Mouse (Mus musculus) heart, embryonic 15.5 days (tissue): ENCODE measurements around the gene Mrtfa. TPM values are rescaled to one million over a fixed set of nuclear protein-coding genes. Genes with fewer than 3 reads are reported as not detected.
A peak's percentile ranks its signal among the peaks of the same experiment; 100 is the strongest.

ENCODE experiments used
- ATAC-seq: fragments of 200-750 bp; cut with Nextera tagmentation; replicated peaks from 2 replicates; pipeline ENCODE4 v1.8.0; 2017; ENCODE audit warnings: low read depth, moderate TSS enrichment; ENCODE audit not compliant: insufficient number of reproducible peaks, insufficient read depth, low FRiP score
- H3K27ac ChIP-seq: fragments of 300-500 bp; sonication (generic); 2 replicates; pipeline ENCODE4 v1.5.1; 2015; ENCODE audit warnings: mild to moderate bottlenecking, inconsistent platforms
- H3K27me3 ChIP-seq: fragments of 300-500 bp; sonication (generic); 2 replicates; pipeline ENCODE4 v1.6.1; 2015; ENCODE audit warnings: inconsistent platforms
- H3K36me3 ChIP-seq: fragments of 300-500 bp; sonication (generic); 2 replicates; pipeline ENCODE4 v1.6.1; 2015; ENCODE audit warnings: mild to moderate bottlenecking, inconsistent platforms
- H3K4me1 ChIP-seq: fragments of 300-500 bp; sonication (generic); replicated peaks from 2 replicates; pipeline ENCODE4 v1.6.1; 2015; ENCODE audit warnings: inconsistent platforms
- H3K4me2 ChIP-seq: fragments of 300-500 bp; sonication (generic); 2 replicates; pipeline ENCODE4 v1.6.1; 2015; ENCODE audit warnings: inconsistent platforms, mild to moderate bottlenecking, moderate library complexity
- H3K4me3 ChIP-seq: fragments of 300-500 bp; sonication (generic); 2 replicates; pipeline ENCODE4 v1.5.1; 2015; ENCODE audit warnings: mild to moderate bottlenecking, inconsistent platforms
- H3K9ac ChIP-seq: fragments of 300-500 bp; sonication (generic); 2 replicates; pipeline ENCODE4 v1.6.1; 2015; ENCODE audit warnings: mild to moderate bottlenecking, inconsistent platforms
- H3K9me3 ChIP-seq: fragments of 300-500 bp; sonication (generic); replicated peaks from 2 replicates; pipeline ENCODE4 v1.6.1; 2016; ENCODE audit warnings: inconsistent platforms
- WGBS: fragments of 180-500 bp; shearing (Covaris S2); methylation state at CpG from one replicate; pipeline ENCODE4 v1.1.7; 2015; ENCODE audit warnings: mixed read lengths; 5-methylcytosine and 5-hydroxymethylcytosine counted together
- polyA plus RNA-seq: library from polyadenylated mRNA; unstranded; fragments of >200 nt; fragmentation: Nextera tagmentation; extraction: Ambion mirVana; gene quantifications from 2 replicates; pipeline ENCODE4 v1.2.1, GENCODE M21; 2015

Gene Mrtfa
- polyA plus RNA-seq, 1 experiment from 2014 or later, result 11.4 TPM

- Histone ChIP-seq H3K27me3 (no peaks in the 10 kb centered on the region), H3K4me3 (no peak overlapping the region), H3K9ac (no peak overlapping the region), H3K4me1 (peaks cover 13% of the 10 kb centered on the region), H3K27ac (no peak overlapping the region), H3K36me3 (no peaks in the 10 kb centered on the region), H3K4me2 (no peak overlapping the region), H3K9me3 (no peaks in the 10 kb centered on the region)
- no peak for ATAC-seq
- 51% methylated on average over 4 of the region's 4 CpGs for WGBS
Measured at GRCm38 (mm10) chr15:81195447-81195846, 4.9 kb upstream of the Mrtfa start.

DNA sequence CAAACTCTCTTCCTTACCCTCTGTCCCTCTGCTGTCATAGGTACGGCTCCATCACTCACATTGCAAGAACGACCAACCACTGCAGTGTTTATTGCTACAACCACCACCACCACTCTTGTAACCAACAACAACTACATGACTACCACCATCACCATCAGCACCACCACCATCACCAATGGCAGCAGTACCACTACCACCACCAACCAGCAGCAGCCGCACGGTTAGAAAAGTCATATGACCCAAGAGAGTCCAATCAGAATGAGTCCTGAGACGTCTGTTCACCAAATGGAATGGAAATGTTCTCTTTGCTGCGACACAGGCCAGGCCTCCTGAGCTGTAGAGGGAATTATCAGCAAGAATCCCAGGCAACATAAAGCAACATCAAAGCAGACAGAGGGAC is 4.2 kb upstream of the Mrtfa start:
- no peak overlapping the region for H3K4me3 ChIP-seq
- no peaks in the 10 kb centered on the region for H3K27me3 ChIP-seq
- H3K4me1 ChIP-seq, result peaks cover 16% of the 10 kb centered on the region
- H3K36me3 ChIP-seq, result no peaks in the 10 kb centered on the region
- H3K4me2 ChIP-seq, result no peak overlapping the region
- no peak for ATAC-seq
- 77% methylated on average over 6 of the region's 6 CpGs for WGBS
- H3K9ac ChIP-seq, result no peak overlapping the region
- no peak overlapping the region for H3K27ac ChIP-seq
- H3K9me3 ChIP-seq, result no peaks in the 10 kb centered on the region

DNA sequence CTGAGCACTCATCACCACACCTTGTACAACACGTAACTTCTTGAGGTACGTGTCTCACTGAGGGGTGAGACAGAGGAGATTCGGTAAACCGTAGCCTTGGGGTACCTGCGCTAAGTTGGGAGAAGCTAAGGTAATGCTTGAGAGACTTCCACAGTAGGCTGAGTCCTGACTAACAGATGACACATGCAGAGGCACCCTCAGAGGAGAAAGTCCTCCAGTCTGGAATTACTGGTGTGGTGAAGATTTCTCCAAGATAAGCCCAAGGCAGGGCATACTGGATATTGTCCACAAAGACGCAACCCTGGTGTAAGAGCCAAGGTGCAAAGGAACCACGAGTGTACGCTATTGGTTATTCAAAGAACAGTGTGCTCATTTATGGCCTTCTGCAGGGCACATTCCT is 2.3 kb upstream of the Mrtfa start:
- WGBS, result 94% methylated on average over 8 of the region's 8 CpGs
- ATAC-seq, result no peak
- no peaks in the 10 kb centered on the region for H3K9me3 ChIP-seq
- H3K4me1 ChIP-seq, result peaks cover 19% of the 10 kb centered on the region
- H3K27me3 ChIP-seq, result no peaks in the 10 kb centered on the region
- no peak overlapping the region for H3K4me3 ChIP-seq
- no peak overlapping the region for H3K4me2 ChIP-seq
- H3K9ac ChIP-seq, result no peak overlapping the region
- no peaks in the 10 kb centered on the region for H3K36me3 ChIP-seq
- H3K27ac ChIP-seq, result no peak overlapping the region

- H3K27ac ChIP-seq, result no peak overlapping the region
- no peaks in the 10 kb centered on the region for H3K27me3 ChIP-seq
- no peaks in the 10 kb centered on the region for H3K36me3 ChIP-seq
- WGBS, result 69% methylated on average over 5 of the region's 5 CpGs
- no peak overlapping the region for H3K4me2 ChIP-seq
- no peak overlapping the region for H3K9ac ChIP-seq
- ATAC-seq, result no peak
- peaks cover 19% of the 10 kb centered on the region for H3K4me1 ChIP-seq
- H3K4me3 ChIP-seq, result no peak overlapping the region
- no peaks in the 10 kb centered on the region for H3K9me3 ChIP-seq
Measured at GRCm38 (mm10) chr15:81192316-81192715, 1.8 kb upstream of the Mrtfa start.

DNA sequence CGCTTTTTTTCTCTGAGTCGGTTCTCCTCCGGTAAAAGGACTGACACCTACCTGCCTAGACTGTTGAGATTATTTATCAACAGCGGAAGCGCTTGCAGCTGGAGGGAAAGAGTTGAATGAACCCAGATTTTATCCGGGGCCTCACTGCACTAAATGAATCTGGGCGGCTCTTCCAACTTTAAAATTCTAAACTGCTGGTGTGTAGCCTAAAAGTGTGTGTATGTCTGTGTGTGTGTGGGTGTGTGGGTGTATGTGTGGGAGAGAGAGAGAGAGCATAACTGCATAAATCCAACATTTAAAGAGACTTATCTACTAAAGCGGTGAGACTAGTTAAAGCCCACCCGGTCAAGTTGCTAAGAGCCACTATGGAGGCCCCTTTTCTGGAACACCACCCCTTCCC is 746 bp upstream of the Mrtfa start:
- H3K36me3 ChIP-seq, result no peaks in the 10 kb centered on the region
- no peaks in the 10 kb centered on the region for H3K27me3 ChIP-seq
- H3K9ac ChIP-seq, result peak overlapping the region; percentile 69
- H3K27ac ChIP-seq, result peak overlapping the region; percentile 73
- H3K4me1 ChIP-seq, result peaks cover 19% of the 10 kb centered on the region
- H3K9me3 ChIP-seq, result no peaks in the 10 kb centered on the region
- 28% methylated on average over 9 of the region's 9 CpGs for WGBS
- peak overlapping the region; percentile 94 for H3K4me3 ChIP-seq
- peak overlapping the region; percentile 67 for H3K4me2 ChIP-seq
- no peak for ATAC-seq

DNA sequence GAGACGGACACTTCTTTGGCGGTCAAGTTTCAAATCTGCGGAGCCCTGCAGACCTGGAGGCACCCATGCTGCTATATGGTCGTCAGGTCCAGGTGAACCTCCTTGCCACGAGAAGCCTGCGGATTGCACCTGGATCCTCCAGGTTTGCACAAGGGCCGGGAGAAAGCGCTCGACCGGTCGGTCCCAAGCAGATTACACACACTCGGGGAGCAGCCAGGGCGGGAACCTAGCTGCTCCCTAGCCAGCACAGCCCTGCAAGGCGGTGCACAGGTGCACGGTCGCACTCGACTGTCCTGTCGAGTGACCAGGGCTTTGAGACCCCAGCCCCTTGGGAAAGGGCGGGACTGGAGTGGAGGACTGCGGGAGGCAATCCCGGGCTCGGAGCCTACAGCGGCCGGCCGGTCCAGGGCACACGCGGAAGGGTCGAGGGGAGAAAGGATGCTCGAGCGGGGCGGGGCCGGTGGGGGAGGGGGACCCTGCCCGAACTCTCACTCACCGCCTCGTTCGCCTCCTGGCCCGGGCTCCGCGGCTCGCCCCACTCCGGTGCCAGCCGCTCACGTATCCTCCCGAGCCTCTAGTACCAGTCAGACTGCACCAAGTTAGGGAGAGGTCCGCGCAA is 437 bp downstream of the Mrtfa start:
- Histone ChIP-seq H3K36me3 (no peaks in the 10 kb centered on the region), H3K27me3 (no peaks in the 10 kb centered on the region), H3K9ac (peak overlapping the region; percentile 92), H3K4me1 (peaks cover 18% of the 10 kb centered on the region), H3K4me2 (peak overlapping the region; percentile 90), H3K27ac (peak overlapping the region; percentile 74), H3K4me3 (peak overlapping the region; percentile 94), H3K9me3 (no peaks in the 10 kb centered on the region)
- peak; percentile 19 for ATAC-seq
- WGBS, result 0% methylated on average over 39 of the region's 46 CpGs

- Histone ChIP-seq H3K36me3 (no peaks in the 10 kb centered on the region), H3K4me1 (peaks cover 18% of the 10 kb centered on the region), H3K9ac (no peak overlapping the region), H3K27ac (no peak overlapping the region), H3K9me3 (no peaks in the 10 kb centered on the region), H3K4me2 (peak overlapping the region; percentile 90; the same call in 1 of the 2 replicates), H3K27me3 (no peaks in the 10 kb centered on the region), H3K4me3 (peak overlapping the region; percentile 94; the same call in 1 of the 2 replicates)
- no peak for ATAC-seq
- WGBS, result 88% methylated on average over 2 of the region's 2 CpGs
Measured at GRCm38 (mm10) chr15:81189061-81189460, 1.5 kb downstream of the Mrtfa start.

GRCm38 (mm10) chr15:81184913-81185312 is 5.6 kb downstream of the Mrtfa start:
- Histone ChIP-seq H3K4me1 (peaks cover 12% of the 10 kb centered on the region), H3K27me3 (no peaks in the 10 kb centered on the region), H3K4me3 (no peak overlapping the region), H3K36me3 (no peaks in the 10 kb centered on the region), H3K4me2 (no peak overlapping the region), H3K9me3 (no peaks in the 10 kb centered on the region), H3K9ac (no peak overlapping the region), H3K27ac (no peak overlapping the region)
- ATAC-seq, result no peak
- WGBS, result 86% methylated on average over 1 of the region's 1 CpGs

- Histone ChIP-seq H3K36me3 (no peaks in the 10 kb centered on the region), H3K4me2 (no peak overlapping the region), H3K9ac (no peak overlapping the region), H3K27me3 (no peaks in the 10 kb centered on the region), H3K4me1 (peaks cover 35% of the 10 kb centered on the region), H3K9me3 (no peaks in the 10 kb centered on the region), H3K27ac (no peak overlapping the region), H3K4me3 (no peak overlapping the region)
- 63% methylated on average over 2 of the region's 2 CpGs for WGBS
- ATAC-seq, result no peak
Measured at GRCm38 (mm10) chr15:81181233-81181632, 9.3 kb downstream of the Mrtfa start.

DNA sequence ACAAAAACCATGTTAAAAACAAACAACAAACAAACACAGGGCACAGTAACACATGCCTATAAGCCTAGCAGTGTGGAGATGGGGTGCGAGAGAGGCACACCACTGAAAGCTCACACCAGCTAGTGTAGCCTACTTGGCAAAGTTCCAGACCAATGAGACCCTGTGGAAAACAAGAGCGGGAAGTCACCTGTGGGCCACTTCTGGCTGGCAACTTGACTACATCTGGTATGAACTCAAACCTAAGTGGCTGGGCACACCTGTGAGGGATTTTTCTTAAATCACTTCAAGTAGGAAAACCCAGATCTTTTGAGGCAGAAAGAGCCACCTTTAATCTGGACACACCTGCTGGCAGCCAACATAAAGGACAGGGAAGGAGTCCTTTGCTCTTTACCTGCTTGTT is 11.0 kb downstream of the Mrtfa start:
- Histone ChIP-seq H3K9me3 (no peaks in the 10 kb centered on the region), H3K36me3 (no peaks in the 10 kb centered on the region), H3K27me3 (no peaks in the 10 kb centered on the region), H3K4me3 (no peak overlapping the region), H3K4me2 (no peak overlapping the region), H3K27ac (no peak overlapping the region), H3K9ac (no peak overlapping the region), H3K4me1 (peaks cover 48% of the 10 kb centered on the region)
- 76% methylated on average over 2 of the region's 2 CpGs for WGBS
- ATAC-seq, result no peak

DNA sequence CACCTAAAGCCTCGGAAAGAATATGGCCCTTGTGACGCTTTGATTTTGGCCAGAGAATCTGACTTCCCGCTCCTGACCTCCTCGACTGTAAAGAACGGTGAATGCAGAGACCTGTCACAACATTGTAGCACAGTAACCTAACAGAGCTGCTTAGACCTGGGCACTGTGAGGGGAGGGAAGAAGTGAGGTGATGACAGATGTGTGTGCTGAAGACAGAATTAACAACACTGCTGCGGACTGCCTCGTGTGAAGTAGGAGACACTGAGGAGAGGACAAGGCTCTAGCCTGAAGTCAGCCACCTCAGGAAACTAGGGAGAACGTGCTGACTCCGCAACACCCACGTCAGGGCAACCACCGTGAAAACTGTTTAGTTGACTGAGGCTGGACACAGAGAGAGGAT is 11.9 kb downstream of the Mrtfa start:
- ATAC-seq, result no peak
- 31% methylated on average over 11 of the region's 11 CpGs for WGBS
- Histone ChIP-seq H3K4me2 (peak overlapping the region; percentile 23; the same call in 1 of the 2 replicates), H3K36me3 (no peaks in the 10 kb centered on the region), H3K9ac (no peak overlapping the region), H3K4me1 (peaks cover 54% of the 10 kb centered on the region), H3K4me3 (no peak overlapping the region), H3K9me3 (no peaks in the 10 kb centered on the region), H3K27me3 (no peaks in the 10 kb centered on the region), H3K27ac (no peak overlapping the region; the same call in 1 of the 2 replicates)

DNA sequence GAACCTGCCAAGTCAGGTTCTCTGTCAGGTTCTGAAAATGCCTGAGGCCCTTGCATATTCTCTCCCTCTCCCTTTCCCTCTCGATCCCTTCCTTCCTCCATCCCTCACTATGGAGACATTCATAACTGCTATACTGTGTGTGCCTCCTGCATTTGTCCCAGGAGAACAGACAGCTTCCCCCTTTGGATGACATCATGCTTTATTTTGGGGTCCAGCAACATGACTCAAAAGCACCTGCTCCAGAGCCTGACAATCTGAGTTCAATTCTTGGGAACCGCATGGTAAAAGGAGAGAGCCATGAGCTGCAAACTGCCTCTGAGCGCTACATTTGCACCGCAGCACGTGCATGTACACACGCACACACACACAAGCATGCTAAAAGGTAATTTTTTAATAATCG is 12.7 kb downstream of the Mrtfa start:
- Histone ChIP-seq H3K9ac (no peak overlapping the region), H3K27me3 (no peaks in the 10 kb centered on the region), H3K36me3 (no peaks in the 10 kb centered on the region), H3K4me2 (no peak overlapping the region), H3K27ac (no peak overlapping the region), H3K4me3 (no peak overlapping the region), H3K4me1 (peaks cover 54% of the 10 kb centered on the region), H3K9me3 (no peaks in the 10 kb centered on the region)
- no peak for ATAC-seq
- WGBS, result 82% methylated on average over 7 of the region's 7 CpGs
